Mouse (Mus musculus): ENCODE measurements around the gene Olfr1505. TPM values are rescaled to one million over a fixed set of nuclear protein-coding genes. Genes with fewer than 3 reads are reported as not detected.

The Olfr1505 gene
- polyA plus RNA-seq (2014; fragmentation: Illumina TruSeq; extraction: RNeasy Lipid Tissue Mini Kit (QIAGEN cat#74804); ENCODE audit: low read depth, low replicate concordance), result not detected

GRCm38 (mm10) chr19:13913230-13913629 is at the start of gene Olfr1505:
Gene Olfr1505, plus strand, starts transcription at chr19:13913530.

DNA sequence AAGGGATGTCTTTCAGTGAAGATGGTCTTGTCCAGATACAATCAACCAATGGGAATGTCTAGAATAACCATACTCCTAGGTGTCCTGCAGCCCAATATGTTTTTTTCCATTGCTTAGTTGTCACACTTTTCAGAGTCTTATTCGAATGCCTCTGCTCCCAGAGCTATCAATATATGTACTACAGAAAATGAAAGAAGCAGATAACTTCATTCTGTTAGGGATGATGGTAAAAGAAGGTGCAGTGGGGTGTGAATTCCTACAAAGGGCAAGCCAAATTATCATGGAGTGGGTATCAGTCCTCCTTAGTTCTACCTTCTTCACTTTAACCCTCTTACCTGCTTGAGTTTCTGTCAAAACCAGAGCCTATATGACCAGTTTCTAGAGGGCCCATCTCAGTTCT is 15.5 kb upstream of the Olfr1505 start, which contains the start of gene Olfr1504:
Olfr1504 (minus strand) TSS at position 101 of the 400 bp plus-strand sequence.

Other genes starting within 250 kb of the Olfr1505 start
- not detected for gene Olfr1491, start 216.3 kb upstream of the Olfr1505 start, polyA plus RNA-seq (2014; fragmentation: Illumina TruSeq; extraction: RNeasy Lipid Tissue Mini Kit (QIAGEN cat#74804); ENCODE audit: low read depth, low replicate concordance)
- gene Olfr1493-ps1, start 190.3 kb upstream of the Olfr1505 start, polyA plus RNA-seq (2014; fragmentation: Illumina TruSeq; extraction: RNeasy Lipid Tissue Mini Kit (QIAGEN cat#74804); ENCODE audit: low read depth, low replicate concordance), result not detected
- not detected for gene Olfr1494, start 173.8 kb upstream of the Olfr1505 start, polyA plus RNA-seq (2014; fragmentation: Illumina TruSeq; extraction: RNeasy Lipid Tissue Mini Kit (QIAGEN cat#74804); ENCODE audit: low read depth, low replicate concordance)
- gene Olfr1495, start 148.9 kb upstream of the Olfr1505 start, polyA plus RNA-seq (2014; fragmentation: Illumina TruSeq; extraction: RNeasy Lipid Tissue Mini Kit (QIAGEN cat#74804); ENCODE audit: low read depth, low replicate concordance), result not detected
- gene Olfr1496, start 135.7 kb upstream of the Olfr1505 start, polyA plus RNA-seq (2014; fragmentation: Illumina TruSeq; extraction: RNeasy Lipid Tissue Mini Kit (QIAGEN cat#74804); ENCODE audit: low read depth, low replicate concordance), result not detected
- gene Olfr1497, start 115.3 kb upstream of the Olfr1505 start, polyA plus RNA-seq (2014; fragmentation: Illumina TruSeq; extraction: RNeasy Lipid Tissue Mini Kit (QIAGEN cat#74804); ENCODE audit: low read depth, low replicate concordance), result not detected
- not detected for gene Olfr1499, start 94.1 kb upstream of the Olfr1505 start, polyA plus RNA-seq (2014; fragmentation: Illumina TruSeq; extraction: RNeasy Lipid Tissue Mini Kit (QIAGEN cat#74804); ENCODE audit: low read depth, low replicate concordance)
- gene Olfr1500, start 83.0 kb upstream of the Olfr1505 start, polyA plus RNA-seq (2014; fragmentation: Illumina TruSeq; extraction: RNeasy Lipid Tissue Mini Kit (QIAGEN cat#74804); ENCODE audit: low read depth, low replicate concordance), result not detected
- gene Olfr1501, start 62.8 kb upstream of the Olfr1505 start, polyA plus RNA-seq (2014; fragmentation: Illumina TruSeq; extraction: RNeasy Lipid Tissue Mini Kit (QIAGEN cat#74804); ENCODE audit: low read depth, low replicate concordance), result not detected
- gene Olfr1502, start 51.7 kb upstream of the Olfr1505 start, polyA plus RNA-seq (2014; fragmentation: Illumina TruSeq; extraction: RNeasy Lipid Tissue Mini Kit (QIAGEN cat#74804); ENCODE audit: low read depth, low replicate concordance), result not detected
- not detected for gene Olfr1504, start 15.6 kb upstream of the Olfr1505 start, polyA plus RNA-seq (2014; fragmentation: Illumina TruSeq; extraction: RNeasy Lipid Tissue Mini Kit (QIAGEN cat#74804); ENCODE audit: low read depth, low replicate concordance)